ENCODE assay signal across 26 mouse cellular contexts in genomic region chr4:154700436-154700835, GRCm38 (mm10). TPM values are rescaled to one million over a fixed set of nuclear protein-coding genes. Genes with fewer than 3 reads are reported as not detected.
DNase-seq lines count a peak whose midpoint lies in the region; ATAC-seq and TF ChIP-seq lines count a peak whose summit lies in the region.
"Had no signal": no experiment of that assay in that cellular context is flagged by ENCODE, and none has a peak within 500 bp of the region (broad histone marks: within the 10 kb centered on the region; RNA-seq: fewer than 3 reads in every experiment).

No protein-coding gene starts in this region.

- no peaks in the 10 kb centered on the region for H3K9me3 ChIP-seq in heart, embryonic 13.5 days
- no peaks in the 10 kb centered on the region for H3K9me3 ChIP-seq in heart, embryonic 12.5 days (replicated peaks)
- H3K9me3 ChIP-seq in limb, embryonic 10.5 days (replicated peaks): no peaks in the 10 kb centered on the region
- H3K9me3 ChIP-seq in embryonic facial prominence, embryonic 10.5 days: no peaks in the 10 kb centered on the region
- H3K9me3 ChIP-seq: embryonic facial prominence, embryonic 12.5 days; forebrain, embryonic 13.5 days; hindbrain, embryonic 12.5 days had no signal

- no peak overlapping the region for H3K4me3 ChIP-seq in heart, embryonic 13.5 days
- H3K4me3 ChIP-seq in heart, embryonic 12.5 days: no peak overlapping the region
- no peak overlapping the region for H3K4me3 ChIP-seq in kidney, adult 2 months (ENCODE audit: insufficient read depth, low read depth, low read length)
- H3K4me3 ChIP-seq in limb, embryonic 10.5 days: no peak overlapping the region
- no peak overlapping the region for H3K4me3 ChIP-seq in embryonic facial prominence, embryonic 10.5 days
- H3K4me3 ChIP-seq: embryonic facial prominence, embryonic 12.5 days; forebrain, embryonic 13.5 days; gastrocnemius, adult 2 months; hindbrain, embryonic 12.5 days had no signal

- no peak for TF ChIP-seq CTCF in kidney, adult 2 months (conservative IDR thresholded peaks at IDR 0.05; ENCODE audit: insufficient read depth, insufficient read length, low read depth, low read length)

- H3K4me1 ChIP-seq in heart, embryonic 13.5 days: peaks cover 41% of the 10 kb centered on the region
- H3K4me1 ChIP-seq in heart, embryonic 12.5 days (replicated peaks): peaks cover 41% of the 10 kb centered on the region
- H3K4me1 ChIP-seq in kidney, adult 2 months (ENCODE audit: control insufficient read depth, insufficient read depth, low read length): 0 out of 2 replicates have a peak, but pooled peaks cover 9% of the 10 kb centered on the region
- H3K4me1 ChIP-seq in limb, embryonic 10.5 days: peaks cover 79% of the 10 kb centered on the region
- peaks cover 42% of the 10 kb centered on the region for H3K4me1 ChIP-seq in embryonic facial prominence, embryonic 10.5 days

- no peak overlapping the region for H3K9ac ChIP-seq in heart, embryonic 13.5 days
- no peak overlapping the region for H3K9ac ChIP-seq in heart, embryonic 12.5 days
- H3K9ac ChIP-seq: embryonic facial prominence, embryonic 12.5 days; forebrain, embryonic 13.5 days; hindbrain, embryonic 12.5 days had no signal

- H3K27me3 ChIP-seq in heart, embryonic 13.5 days (replicated peaks): peaks cover 13% of the 10 kb centered on the region; the same call in 1 of the 2 replicates
- peaks cover 13% of the 10 kb centered on the region; the same call in 1 of the 2 replicates for H3K27me3 ChIP-seq in heart, embryonic 12.5 days (replicated peaks)
- no peaks in the 10 kb centered on the region for H3K27me3 ChIP-seq in kidney, adult 2 months (replicated peaks; ENCODE audit: control insufficient read depth, insufficient read depth, low read length)
- H3K27me3 ChIP-seq in limb, embryonic 10.5 days (ENCODE audit: low read depth, poor library complexity, severe bottlenecking): no peaks in the 10 kb centered on the region
- peaks cover 26% of the 10 kb centered on the region for H3K27me3 ChIP-seq in embryonic facial prominence, embryonic 10.5 days (replicated peaks; ENCODE audit: low read depth, poor library complexity, severe bottlenecking)
- H3K27me3 ChIP-seq: forebrain, embryonic 13.5 days; hindbrain, embryonic 12.5 days had no signal

- 80% methylated on average over 6 of the region's 6 CpGs for WGBS in heart, embryonic 13.5 days
- 79% methylated on average over 6 of the region's 6 CpGs for WGBS in heart, embryonic 12.5 days
- WGBS in kidney, adult 2 months: 90% methylated on average over 6 of the region's 6 CpGs
- 92% methylated on average over 6 of the region's 6 CpGs for WGBS in limb, embryonic 10.5 days
- WGBS in embryonic facial prominence, embryonic 10.5 days: 90% methylated on average over 6 of the region's 6 CpGs

- H3K36me3 ChIP-seq in heart, embryonic 13.5 days: no peaks in the 10 kb centered on the region
- H3K36me3 ChIP-seq in heart, embryonic 12.5 days: no peaks in the 10 kb centered on the region
- H3K36me3 ChIP-seq in kidney, adult 2 months (ENCODE audit: control insufficient read depth, insufficient read depth, low read length): no peaks in the 10 kb centered on the region
- no peaks in the 10 kb centered on the region for H3K36me3 ChIP-seq in limb, embryonic 10.5 days
- no peaks in the 10 kb centered on the region for H3K36me3 ChIP-seq in embryonic facial prominence, embryonic 10.5 days (replicated peaks)
- H3K36me3 ChIP-seq: embryonic facial prominence, embryonic 12.5 days; hindbrain, embryonic 12.5 days had no signal

- ATAC-seq in heart, embryonic 13.5 days (ENCODE audit: extremely low read depth, insufficient number of reproducible peaks, low FRiP score, low TSS enrichment): no peak
- ATAC-seq in heart, embryonic 12.5 days (ENCODE audit: insufficient number of reproducible peaks, low FRiP score): no peak
- ATAC-seq in megakaryocyte-erythroid progenitor cell, adult 5-6 weeks (replicated peaks; ENCODE audit: low FRiP score, low TSS enrichment, poor library complexity, severe bottlenecking): 0 out of 2 replicates have a peak, but pooled peaks have one; percentile 9
- ATAC-seq: forebrain, embryonic 13.5 days; hindbrain, embryonic 16.5 days; inflammation-experienced regulatory T-cells, adult 6 months had no signal

- no peak overlapping the region for H3K4me2 ChIP-seq in heart, embryonic 13.5 days
- H3K4me2 ChIP-seq in heart, embryonic 12.5 days: no peak overlapping the region
- H3K4me2 ChIP-seq: embryonic facial prominence, embryonic 12.5 days; forebrain, embryonic 13.5 days; heart, embryonic 11.5 days; hindbrain, embryonic 12.5 days had no signal

- TF ChIP-seq POLR2A in kidney, adult 2 months (IDR thresholded peaks at IDR 0.05; ENCODE audit: low read depth, low read length): no peak

- 0 out of 2 replicates have a peak overlapping the region, but pooled peaks have one; percentile 46 for H3K27ac ChIP-seq in heart, embryonic 13.5 days (replicated peaks)
- H3K27ac ChIP-seq in heart, embryonic 12.5 days (ENCODE audit: poor library complexity, severe bottlenecking): no peak overlapping the region
- peak overlapping the region; percentile 69 for H3K27ac ChIP-seq in kidney, adult 2 months (ENCODE audit: insufficient read depth, low read depth, low read length)
- H3K27ac ChIP-seq in limb, embryonic 10.5 days: peak overlapping the region; percentile 95; the same call in 1 of the 2 replicates
- no peak overlapping the region for H3K27ac ChIP-seq in embryonic facial prominence, embryonic 10.5 days (replicated peaks)
- H3K27ac ChIP-seq: embryonic facial prominence, embryonic 12.5 days; forebrain, embryonic 13.5 days; gastrocnemius, adult 2 months; hindbrain, embryonic 12.5 days had no signal

- DNase-seq in kidney, adult 2 months: no peak
- DNase-seq in kidney, adult 11 months: no peak
- peak; percentile 28 for DNase-seq in limb, embryonic 10.5 days (ENCODE audit: low spot score)
- no peak for DNase-seq in embryonic facial prominence, embryonic 10.5 days (ENCODE audit: low spot score)
- DNase-seq: adrenal gland, adult 8-10 months; cerebellum, adult 11 months; cerebellum, adult 8-10 months; cerebellum, postnatal 14 days; embryo, embryonic 11 days; gastrocnemius, adult 2 months; gastrocnemius, postnatal 25 days had no signal

RNA-seq across cellular contexts. Expression of gene Actrt2, which starts 32.8 kb away (rescaled TPM):
- polyA plus RNA-seq in heart, embryonic 13.5 days (2015; fragmentation: Nextera tagmentation; extraction: Ambion mirVana): not detected in 2 replicates
- not detected in 2 replicates for polyA plus RNA-seq in heart, embryonic 12.5 days (2016; fragmentation: Nextera tagmentation; extraction: Ambion mirVana)
- polyA plus RNA-seq in kidney, adult 2 months (2012; rRNA removed): 0.05 and 0.06 TPM in 2 replicates
- not detected in 2 replicates for polyA plus RNA-seq in limb, embryonic 10.5 days (2016; fragmentation: Nextera tagmentation; extraction: Ambion mirVana)
- total RNA-seq in megakaryocyte-erythroid progenitor cell, adult 5-6 weeks (2014; fragmentation: Nextera tagmentation): not detected in 2 replicates
- not detected in 2 replicates for total RNA-seq in megakaryocyte-erythroid progenitor cell, adult 5-6 weeks (2017)
- polyA plus RNA-seq in embryonic facial prominence, embryonic 10.5 days (2016; fragmentation: Nextera tagmentation; extraction: Ambion mirVana): not detected in 2 replicates
- total RNA-seq: adrenal gland, adult 8-10 months; adrenal gland, postnatal 4 days; common myeloid progenitor, adult 5-6 weeks; ES-E14; gastrocnemius, adult 2 months; gastrocnemius, postnatal 25 days; granulocyte monocyte progenitor cell, adult 5-6 weeks; heart, postnatal 14 days had no signal
- polyA plus RNA-seq: brain, embryonic 14.5 days; embryonic facial prominence, embryonic 12.5 days; forebrain, embryonic 13.5 days; heart, embryonic 11.5 days; hindbrain, embryonic 12.5 days; hindbrain, embryonic 16.5 days; inflammation-experienced regulatory T-cells, adult 6 months had no signal

Comparison
In these comparisons a context has a peak if more than half of its experiments do, and no peak if none do; other contexts are left out.
1. H3K27ac ChIP-seq: peak in heart, embryonic 13.5 days (single experiment), kidney, adult 2 months (single experiment) and limb, embryonic 10.5 days (single experiment); none in heart, embryonic 12.5 days (single experiment) and embryonic facial prominence, embryonic 10.5 days (single experiment).